Mouse (Mus musculus): ENCODE results near the gene Stk11ip.
A peak's percentile ranks its signal among the peaks of the same experiment; 100 is the strongest.

Gene Stk11ip

GRCm38 (mm10) chr1:75504256-75505045 is 16.9 kb upstream of the Stk11ip start:
- no peak for DNase-seq (ENCODE audit: low spot score)

- DNase-seq (ENCODE audit: low spot score) = peak; percentile 59
These were observed 16.0 kb upstream of the Stk11ip start for GRCm38 (mm10) chr1:75505159-75505955.

- peak; percentile 95 for DNase-seq (ENCODE audit: low spot score)
These were observed 15.1 kb upstream of the Stk11ip start, which contains the start of gene Obsl1 for GRCm38 (mm10) chr1:75505956-75506831. Obsl1 (minus strand) TSS chr1:75506452.

- no peak for DNase-seq (ENCODE audit: low spot score)
These were observed 14.3 kb upstream of the Stk11ip start, which contains the start of gene Inha for GRCm38 (mm10) chr1:75507006-75507405. Inha (plus strand) TSS chr1:75507077.

DNA sequence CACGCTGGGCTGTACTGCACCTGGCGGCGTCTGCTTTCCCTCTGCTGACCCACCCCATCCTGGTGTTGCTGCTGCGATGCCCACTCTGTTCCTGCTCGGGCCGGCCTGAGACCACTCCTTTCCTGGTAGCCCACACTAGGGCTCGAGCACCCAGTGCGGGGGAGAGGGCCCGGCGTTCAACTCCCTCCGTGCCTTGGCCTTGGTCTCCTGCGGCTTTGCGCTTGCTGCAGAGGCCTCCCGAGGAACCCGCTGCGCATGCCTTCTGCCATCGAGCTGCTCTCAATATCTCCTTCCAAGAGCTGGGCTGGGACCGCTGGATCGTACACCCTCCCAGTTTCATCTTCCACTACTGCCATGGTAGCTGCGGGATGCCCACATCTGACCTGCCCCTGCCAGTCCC is 11.7 kb upstream of the Stk11ip start:
- no peak for DNase-seq (ENCODE audit: low spot score)

GRCm38 (mm10) chr1:75510154-75510553 is 11.2 kb upstream of the Stk11ip start:
- DNase-seq (ENCODE audit: low spot score) = no peak

- peak; percentile 87 for DNase-seq (ENCODE audit: low spot score)
These were observed 9.7 kb upstream of the Stk11ip start for GRCm38 (mm10) chr1:75511437-75512210.

- DNase-seq (ENCODE audit: low spot score) = no peak
These were observed 8.8 kb upstream of the Stk11ip start for GRCm38 (mm10) chr1:75512550-75512949.

DNA sequence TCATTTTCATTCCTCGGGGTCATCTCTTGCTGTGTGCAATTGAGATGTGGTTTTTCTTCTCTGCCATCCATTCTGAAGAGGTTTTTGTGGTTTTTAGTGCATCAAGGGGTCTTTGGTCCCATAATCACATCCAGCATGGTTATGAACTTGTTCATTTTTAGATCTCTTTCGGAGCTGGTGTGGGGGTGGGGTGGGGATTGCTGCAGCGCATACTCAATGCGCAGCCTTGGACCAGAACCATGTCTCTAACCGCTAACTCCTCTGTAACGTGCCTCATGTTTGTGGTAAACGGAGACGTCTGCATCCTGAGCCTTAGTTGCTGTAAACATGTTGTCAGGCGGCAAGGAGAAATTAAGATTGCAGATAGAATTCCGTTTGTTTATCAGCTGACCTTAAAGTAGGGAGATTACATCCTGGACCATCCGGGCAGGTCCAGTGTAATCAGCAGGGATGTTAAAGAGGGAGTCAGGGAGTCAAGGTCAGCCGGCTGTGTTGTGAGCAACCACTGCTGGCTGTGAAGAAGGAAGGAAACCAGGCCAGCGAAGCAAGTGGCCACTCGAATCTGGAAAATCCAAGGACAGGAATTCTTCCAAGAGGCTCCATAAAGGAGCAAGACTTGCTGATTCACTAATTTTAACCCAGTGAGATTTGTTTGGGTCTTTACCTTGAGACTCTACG is 4.5 kb upstream of the Stk11ip start:
- DNase-seq (ENCODE audit: low spot score) = peak; percentile 33

GRCm38 (mm10) chr1:75517984-75518383 is 3.3 kb upstream of the Stk11ip start:
- DNase-seq (ENCODE audit: low spot score) = peak; percentile 85

DNA sequence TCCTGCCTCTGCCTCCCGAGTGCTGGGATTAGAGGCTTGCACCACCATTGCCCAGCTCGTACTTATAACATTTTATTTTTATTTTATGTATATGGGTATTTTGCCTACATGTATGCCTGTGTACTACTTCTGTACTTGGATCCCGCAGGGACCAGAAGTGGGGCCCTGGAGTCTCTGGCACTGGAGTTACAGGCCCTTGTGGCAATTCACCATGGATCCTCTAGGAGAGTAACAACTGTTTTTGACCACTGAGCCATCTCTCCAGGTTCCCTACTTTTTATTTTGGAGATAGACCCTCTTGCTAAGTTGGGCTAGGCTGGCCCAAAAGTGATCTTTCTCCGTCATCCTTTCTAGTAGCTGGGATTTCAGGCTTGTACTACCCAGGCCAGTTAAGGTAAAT is 2.9 kb upstream of the Stk11ip start:
- DNase-seq (ENCODE audit: low spot score) = no peak

DNA sequence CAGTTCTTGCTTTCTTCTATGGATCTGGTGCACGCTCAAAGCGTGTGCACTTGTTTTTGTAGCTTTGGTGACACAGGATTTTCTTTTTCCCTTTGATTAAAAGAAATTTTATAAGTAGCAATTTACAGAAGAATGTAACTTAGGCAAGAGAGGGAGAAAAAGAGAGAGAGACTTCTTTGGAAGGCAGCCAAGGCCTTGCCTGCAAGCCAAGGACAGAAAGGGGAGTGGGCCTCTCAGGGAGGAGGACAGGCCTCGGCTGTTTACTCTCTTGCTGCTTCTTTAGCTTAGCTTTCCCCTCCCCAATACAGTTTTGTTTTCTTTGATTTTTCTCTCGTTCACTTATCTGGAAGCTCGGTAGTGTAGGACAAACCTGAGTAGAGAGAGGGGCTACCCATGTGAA is 1.8 kb upstream of the Stk11ip start:
- no peak for DNase-seq (ENCODE audit: low spot score)

- no peak for DNase-seq (ENCODE audit: low spot score)
These were observed 3.4 kb downstream of the Stk11ip start for GRCm38 (mm10) chr1:75524679-75525078.

DNA sequence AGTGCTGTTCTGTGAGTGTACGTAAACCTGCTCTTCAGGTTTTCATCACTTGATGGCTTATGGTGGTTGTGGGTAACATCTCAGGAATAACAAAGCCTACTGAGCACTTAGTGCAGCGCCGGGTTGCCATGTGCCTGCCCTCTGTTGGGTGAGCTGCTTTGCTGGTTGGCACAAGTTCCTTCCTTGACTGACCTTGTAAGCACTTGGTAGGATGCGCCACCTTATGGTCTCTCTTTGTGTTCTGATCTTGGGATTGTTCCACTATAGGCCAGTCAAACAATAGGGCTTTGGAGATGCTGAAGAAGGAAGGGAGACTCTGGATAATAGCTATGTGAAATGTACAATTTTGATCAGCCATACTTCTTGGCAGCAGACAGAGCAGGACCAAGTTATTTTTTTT is 9.2 kb downstream of the Stk11ip start:
- no peak for DNase-seq (ENCODE audit: low spot score)

DNA sequence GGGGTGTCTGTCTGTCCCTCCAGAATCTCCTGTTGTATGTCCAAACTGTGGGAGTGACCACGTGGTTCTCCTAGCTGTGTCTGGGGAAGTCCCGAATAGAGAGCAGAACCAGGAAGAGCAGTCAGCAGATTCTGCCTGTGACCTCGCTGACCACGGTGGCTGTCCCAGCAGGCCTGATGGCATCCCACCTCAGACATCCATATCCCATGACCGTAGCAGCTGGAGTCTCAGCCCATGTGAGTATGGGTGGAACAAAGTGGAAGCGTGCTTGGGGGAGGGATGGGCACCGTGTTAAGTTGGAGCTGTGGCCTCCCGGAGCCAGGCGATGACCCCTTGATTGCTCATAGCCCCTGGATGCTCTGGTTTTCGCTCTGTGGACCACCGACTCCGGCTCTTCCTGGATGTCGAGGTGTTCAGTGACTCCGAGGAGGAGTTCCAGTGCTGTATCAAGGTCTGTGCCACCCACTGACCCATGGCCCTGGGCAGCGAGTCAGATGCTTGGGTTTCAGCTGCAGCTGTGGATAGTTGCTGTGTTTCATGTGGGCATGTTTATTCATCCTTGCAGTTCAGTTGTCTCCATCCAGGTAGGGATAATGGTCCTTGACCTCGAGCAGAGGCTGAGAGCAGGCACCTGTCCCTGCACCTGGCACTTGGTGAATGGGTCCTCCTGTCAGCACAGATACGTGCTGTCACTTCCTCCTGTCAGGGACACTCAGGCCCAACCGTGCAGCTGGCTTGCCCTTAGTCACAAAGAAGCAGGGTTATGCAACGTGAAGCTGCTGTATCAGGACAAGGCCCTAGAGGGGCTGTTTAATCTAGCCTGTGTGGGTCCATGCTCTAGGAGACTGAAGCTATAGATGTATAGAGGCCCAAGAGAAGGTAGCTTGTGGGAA is 11.2 kb downstream of the Stk11ip start:
- no peak for DNase-seq (ENCODE audit: low spot score)

GRCm38 (mm10) chr1:75533325-75534252 is 12.3 kb downstream of the Stk11ip start:
- DNase-seq (ENCODE audit: low spot score) = no peak

DNA sequence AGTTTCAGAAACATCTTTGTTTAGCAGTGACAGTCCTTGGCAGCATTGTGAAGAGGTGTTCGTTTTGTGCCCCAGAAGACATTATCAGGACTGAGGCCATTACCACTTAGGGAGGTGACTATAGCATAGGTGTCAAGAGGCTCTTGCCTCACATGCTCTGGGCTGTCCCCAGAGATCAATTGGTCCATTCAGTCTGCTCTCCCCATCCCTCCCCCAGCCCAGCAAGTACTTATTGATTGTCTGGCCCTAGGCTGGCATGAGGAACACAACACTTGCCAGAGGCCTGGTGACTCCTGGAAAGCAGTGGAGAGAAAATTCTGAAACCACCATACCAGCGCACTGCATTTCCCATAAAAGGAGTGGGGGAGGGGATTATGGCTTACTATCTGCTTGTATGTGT is 16.3 kb downstream of the Stk11ip start:
- no peak for DNase-seq (ENCODE audit: low spot score)

DNA sequence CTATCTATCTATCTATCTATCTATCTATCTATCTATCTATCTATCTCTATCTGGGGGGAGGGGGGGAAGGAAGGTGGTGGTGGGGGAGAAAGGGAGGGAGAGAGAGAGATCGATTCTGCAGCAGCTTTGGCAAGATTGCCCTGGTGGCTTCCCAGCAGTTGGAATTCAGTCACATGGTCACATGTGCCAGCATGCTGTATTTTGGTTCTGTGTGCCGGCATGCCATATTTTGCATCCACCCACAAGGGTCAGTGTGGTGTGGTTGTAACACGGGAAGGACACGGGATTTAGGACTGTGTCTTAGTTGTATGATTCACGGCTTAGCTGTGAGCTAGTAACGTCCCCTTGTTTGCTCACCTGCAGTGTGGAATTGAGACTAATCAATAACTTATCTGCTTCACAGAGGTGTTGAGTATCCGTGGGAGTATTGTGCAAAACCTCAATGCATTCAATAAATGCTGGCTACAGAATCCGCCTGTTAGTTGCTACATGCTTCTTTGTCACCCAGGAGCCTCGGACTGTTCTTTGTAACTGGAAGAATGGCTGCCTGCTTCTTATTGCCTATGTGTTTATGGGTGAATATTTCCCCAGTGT is 17.4 kb downstream of the Stk11ip start:
- DNase-seq (ENCODE audit: low spot score) = no peak

All from yolk sac, embryonic 10.5 days (tissue).